Mouse (Mus musculus) heart, postnatal 14 days (tissue): ENCODE data around the gene Smchd1. TPM values are rescaled to one million over a fixed set of nuclear protein-coding genes. Genes with fewer than 3 reads are reported as not detected.
A peak's percentile ranks its signal among the peaks of the same experiment; 100 is the strongest.

ENCODE experiments used
- DNase-seq, 2 experiments: peaks; one replicate each; pipeline ENCODE4 v3.0.0; 2021 to 2022
- intact Hi-C: fragments of 180-260 bp; cut with DNase I; formaldehyde crosslinking; loops from one replicate; pipeline ENCODE4 v1.15.1; 2025
- total RNA-seq, 2 experiments: library from RNA; stranded (reverse); gene quantifications; 2 replicates each; pipeline ENCODE4 v1.2.3; 2021

Smchd1 gene
- total RNA-seq, 2 experiments from 2014 or later, result 22.0 to 29.0 TPM

DNA sequence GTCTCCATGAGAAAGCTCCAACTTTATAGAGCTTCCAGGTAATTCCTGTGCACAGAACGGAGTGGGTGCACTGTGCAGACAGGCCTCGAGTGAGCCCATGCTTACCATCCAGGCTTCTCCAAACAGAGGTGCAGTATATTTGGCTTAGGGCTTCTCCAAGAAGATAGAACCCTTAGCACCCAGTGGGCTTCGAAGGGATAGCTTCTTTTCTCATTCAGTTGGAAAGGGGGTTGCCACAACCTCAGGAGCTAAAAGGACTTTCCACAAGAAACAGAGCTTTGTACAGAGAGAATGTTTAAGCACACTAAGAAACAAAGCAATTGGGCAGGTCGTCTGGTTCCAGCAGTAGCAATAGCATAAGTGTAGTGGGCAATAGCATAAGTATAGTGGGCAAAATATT is 160.8 kb downstream of the Smchd1 start:
- no peak for DNase-seq
- intact Hi-C loops, result no loop called here

DNA sequence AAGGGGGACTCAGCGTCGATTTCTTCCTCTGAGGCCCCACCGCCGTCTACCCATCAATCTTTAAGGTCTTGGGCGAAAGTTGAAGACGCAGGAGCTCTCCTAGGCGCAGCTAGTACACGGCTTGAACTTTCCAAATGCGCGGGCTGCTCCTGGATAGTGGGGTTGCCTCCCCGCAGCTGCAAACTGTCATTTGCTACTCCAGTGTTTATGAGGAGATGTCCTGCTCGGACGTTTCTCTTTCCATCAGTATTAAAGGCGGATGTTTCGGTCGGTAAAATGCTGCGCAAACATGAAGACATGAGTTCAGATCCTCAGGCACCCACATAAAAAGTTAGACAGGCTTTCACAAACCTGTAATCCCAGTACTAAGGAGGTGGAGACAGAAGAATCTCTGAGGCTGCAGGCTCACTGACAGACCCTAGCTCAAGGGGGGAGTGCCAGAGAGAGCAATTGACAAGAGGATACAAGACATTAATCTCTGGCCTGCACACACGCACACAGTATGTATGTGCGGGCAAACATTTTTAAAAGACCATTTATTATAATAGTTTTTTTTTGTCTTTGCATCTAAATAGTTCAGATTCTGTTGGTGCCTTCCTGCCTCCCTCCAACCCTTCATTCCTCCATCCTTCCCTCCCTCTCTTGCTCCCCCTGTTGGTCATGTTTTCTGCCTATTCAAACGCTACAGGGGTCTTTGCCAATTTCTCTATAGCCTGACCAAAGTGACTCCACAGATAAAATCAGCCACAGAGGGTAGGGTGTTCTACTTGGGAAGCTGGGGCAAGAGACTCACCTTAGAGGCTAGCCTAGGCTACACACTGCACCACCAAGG is 163.6 kb downstream of the Smchd1 start, which contains the start of gene Emilin2:
Emilin2 (minus strand) TSS at position 639 of the 832 bp plus-strand sequence.
- DNase-seq, result peak; percentile 39 to 70
- intact Hi-C loops, result loop anchor here (1.0 kb wide), 1 partner anchor 58 kb away; no protein-coding TSS in a partner anchor

DNA sequence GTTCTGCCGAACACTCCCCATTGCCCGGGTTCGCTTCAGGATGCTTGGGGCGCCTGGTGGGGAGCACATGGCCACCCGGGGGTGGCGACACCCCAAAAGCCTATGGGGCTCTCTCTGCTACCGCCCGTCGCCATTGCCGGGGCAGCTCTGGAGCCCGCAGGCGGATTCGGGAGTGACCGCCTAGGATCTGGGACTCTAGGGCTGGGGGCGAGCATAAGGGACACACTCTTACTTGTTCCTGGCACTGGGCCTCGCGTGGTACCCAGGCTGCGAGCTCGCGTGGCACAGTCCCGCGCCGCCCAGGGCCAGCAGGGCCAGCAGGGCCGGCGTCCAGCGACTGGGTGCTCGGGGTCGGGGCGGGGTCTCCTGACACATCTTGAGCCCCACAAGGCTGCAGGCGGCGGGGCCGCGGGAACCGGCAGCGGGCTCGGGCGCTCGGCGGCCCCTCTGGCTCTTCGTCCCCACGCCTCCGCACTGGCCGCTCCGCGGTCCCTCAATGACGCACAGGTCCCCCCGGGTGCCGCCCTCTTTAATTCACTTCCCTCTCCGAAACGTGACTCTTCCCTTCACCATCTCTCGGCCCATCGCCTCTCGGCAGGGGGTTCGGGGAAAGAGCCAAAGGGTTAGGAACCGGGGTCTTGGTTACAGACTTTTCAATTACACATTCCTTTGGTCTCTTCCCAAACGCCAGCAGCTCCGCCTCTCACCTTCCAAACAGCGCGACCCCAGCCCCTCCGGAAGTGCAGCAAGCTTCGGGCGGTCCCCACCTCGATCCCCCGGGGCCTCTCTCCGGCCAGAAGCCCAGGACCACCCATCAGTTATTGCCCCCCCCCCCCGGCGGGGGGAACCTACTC is 164.4 kb downstream of the Smchd1 start:
- intact Hi-C loops, result loop anchor here (1.0 kb wide), 1 partner anchor 57 kb away; no protein-coding TSS in a partner anchor
- DNase-seq, result peak; percentile 64

DNA sequence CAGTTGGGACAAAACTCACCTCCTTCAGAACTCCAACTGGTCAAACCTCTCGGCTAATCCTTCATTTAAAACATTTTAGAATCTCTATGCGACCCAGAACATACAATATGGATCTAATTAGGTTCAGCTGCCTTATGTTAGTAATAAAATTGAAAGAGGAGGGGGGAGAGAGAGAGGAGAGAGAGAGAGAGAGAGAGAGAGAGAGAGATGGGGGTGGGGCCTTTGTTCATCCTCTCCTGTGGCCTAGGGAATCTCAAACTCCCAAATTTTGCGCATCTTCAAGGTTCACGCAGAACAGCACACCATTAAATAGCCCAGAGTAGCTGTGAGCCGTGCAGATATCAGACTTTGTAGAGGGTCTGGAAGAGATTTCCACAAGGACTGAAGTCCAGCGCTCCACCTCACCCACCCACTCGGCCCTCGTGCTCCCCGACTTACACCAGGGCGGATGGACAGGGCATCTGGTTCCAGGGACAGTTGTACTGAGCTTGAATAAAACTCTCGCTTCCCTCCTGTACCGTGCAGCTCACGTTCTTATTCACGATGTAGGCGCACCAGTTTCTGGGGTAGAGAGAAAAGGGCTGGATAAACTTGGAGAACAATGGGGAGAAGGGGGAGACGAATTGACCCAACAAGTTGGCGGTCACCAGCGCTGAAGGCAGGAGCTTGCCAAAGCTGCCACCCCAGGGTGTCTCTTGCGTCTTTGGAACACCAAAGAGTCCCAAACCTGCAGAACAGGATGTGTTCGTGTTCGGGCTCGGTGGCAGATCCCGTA is 165.2 kb downstream of the Smchd1 start:
- intact Hi-C loops, result no loop called here
- DNase-seq, result peak in 1 of 2 experiments; percentile 42

DNA sequence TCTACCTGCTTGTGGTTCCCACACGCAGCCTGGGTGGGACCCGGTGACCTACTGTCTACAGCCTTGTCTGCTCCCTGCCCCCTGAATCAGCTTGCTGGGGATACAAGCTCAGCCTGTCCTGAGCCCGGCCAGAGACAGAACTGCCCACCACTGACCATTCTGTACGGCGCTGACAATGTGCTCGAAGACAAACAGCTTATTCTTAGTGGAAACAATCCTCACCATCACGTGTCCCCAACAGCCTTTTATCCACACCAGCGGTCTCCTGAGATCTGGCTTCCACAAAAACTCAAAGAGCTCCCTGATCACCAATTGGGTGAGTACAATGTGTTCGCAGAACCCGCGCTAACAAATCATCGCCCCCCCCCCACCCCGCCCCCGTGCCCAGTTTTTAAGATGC is 166.0 kb downstream of the Smchd1 start:
- intact Hi-C loops, result no loop called here
- DNase-seq, result no peak

DNA sequence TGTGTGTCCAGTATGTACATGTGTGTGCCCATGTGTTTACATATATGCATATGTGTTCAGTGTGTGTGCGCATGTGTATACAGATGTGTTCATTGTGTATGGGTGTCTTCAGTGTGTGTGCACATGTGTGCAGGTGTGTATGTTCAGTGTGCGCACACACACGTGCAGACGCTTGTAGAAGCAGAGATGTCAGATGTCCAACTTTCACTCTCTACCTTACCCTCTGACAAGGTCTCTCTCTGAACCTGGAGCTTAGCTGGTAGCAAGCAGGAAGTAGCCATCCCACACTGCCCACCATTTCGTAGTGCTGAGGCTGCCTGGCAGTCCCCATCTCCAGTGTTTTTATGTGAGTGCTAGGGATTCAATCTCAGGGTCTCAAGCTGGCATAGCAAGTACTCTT is 166.8 kb downstream of the Smchd1 start:
- no peak for DNase-seq
- intact Hi-C loops, result no loop called here

DNA sequence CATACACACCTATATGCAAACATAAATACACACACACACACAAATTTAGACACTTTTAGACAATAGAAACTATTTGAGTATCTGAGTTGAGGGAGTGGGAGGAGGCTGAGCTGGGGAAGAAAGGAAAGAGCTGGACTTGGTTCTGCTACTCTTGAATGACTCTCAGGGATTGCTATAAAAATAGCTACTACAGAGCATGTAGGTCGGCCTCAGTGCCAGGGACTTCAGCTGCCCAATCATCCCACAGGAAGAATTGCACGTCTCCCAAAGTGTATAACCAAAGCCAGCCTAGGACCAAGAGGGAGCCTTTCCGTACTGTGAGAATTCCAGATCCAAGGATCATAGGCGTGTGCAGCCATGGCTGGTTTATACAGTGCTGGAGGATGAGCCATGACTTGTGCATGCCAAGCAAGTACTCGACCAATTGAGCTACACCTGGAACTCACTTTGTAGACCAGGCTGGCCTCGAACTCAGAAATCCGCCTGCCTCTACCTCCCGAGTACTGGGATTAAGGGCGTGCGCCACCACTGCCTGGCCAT is 167.8 kb downstream of the Smchd1 start:
- intact Hi-C loops, result no loop called here
- no peak for DNase-seq

DNA sequence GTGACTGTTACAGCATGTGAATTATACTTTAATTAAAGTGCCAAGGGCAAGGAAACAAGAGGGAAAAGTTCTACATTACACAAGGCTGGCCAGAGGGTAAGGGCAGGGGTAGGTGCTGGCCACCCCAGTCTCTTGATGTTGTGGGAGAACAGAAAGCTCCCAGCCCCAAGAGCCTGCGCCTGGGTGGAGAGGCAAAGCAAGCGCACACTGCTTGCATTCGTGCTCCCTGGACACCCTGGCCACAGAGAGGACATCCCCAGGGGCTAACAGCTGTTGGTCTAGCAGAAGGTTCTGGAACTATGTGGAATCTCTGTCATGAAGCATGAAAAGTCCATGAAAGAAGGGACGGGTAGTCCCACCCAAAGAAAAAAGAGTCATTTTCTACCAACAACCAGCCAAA is 168.4 kb downstream of the Smchd1 start:
- intact Hi-C loops, result no loop called here
- no peak for DNase-seq

DNA sequence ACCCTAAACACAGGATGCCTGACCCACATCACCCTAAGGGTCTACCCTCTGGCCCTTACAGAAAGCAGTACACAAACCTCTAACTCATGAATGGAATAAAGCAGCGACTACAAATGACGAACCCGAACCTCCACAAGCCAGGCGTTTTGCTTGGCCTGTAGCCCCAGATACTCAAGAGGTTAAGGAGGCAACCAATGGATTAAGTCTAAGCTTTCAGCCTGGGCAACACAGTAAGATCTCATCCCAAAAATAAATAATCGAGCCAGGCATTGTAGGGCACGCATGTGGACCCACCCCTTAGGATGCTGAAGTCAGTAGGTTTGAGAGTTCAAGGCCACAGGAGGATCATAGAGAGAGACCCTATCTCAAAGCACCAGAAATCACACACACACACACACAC is 169.1 kb downstream of the Smchd1 start:
- intact Hi-C loops, result no loop called here
- no peak for DNase-seq

DNA sequence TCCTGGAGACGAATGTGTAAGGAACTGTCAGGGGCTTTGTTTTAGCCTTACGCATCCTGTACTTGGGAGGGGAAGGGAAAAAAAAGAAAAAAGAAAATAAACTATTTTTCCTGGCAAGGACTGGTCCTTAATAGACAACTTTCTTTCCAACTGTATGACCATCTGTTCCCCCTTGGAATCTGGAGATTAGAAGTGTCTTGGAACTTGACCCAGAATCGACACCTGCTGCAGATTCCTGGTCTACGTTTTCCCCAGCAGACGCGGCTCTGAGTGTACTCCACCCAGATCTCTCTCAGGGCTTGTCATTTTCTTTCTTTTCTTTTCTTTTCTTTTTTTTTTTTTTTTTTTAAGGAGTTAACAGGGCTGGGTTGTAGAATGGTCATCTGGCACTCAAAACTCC is 171.7 kb downstream of the Smchd1 start:
- DNase-seq, result no peak
- intact Hi-C loops, result no loop called here

DNA sequence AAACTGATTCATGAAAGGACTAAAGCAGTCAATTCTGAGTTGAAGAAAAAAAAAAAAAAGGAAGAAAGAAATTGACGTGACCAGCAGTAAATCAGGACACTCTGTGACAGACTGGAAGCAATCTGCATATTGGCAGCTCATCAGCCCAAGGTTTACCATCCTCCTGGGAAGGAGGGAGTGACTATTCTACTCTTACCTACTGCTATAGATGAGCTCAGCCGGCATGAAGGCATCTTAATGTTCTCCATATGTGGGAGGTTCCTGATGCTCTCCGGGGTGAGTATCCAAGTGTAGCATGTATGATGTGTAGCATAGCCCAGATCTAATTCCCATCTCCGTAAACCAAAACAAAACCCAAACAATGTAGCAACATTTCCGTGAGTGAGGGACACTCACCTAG is 173.7 kb downstream of the Smchd1 start:
- no peak for DNase-seq
- intact Hi-C loops, result no loop called here

DNA sequence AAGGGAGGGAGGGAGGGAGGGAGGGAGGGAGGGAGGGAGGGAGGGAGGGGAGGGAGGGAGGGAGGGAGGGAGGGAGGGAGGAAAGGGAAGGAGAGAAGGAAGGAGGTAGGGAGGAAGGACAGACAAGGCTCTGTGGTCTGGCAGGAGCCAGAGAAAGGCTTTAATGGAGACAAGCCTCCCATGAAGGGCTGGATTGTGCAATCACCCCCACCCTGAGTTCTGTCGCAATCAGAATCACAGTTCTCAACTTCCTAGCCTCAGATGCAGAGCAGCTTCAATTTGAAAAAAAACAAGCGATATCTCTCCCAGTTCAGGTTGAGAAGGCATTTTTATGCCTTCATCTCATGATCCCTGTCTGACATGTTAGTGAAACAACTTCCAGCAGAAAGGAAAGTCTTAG is 174.8 kb downstream of the Smchd1 start:
- peak; percentile 37 to 52 for DNase-seq
- intact Hi-C loops, result no loop called here

DNA sequence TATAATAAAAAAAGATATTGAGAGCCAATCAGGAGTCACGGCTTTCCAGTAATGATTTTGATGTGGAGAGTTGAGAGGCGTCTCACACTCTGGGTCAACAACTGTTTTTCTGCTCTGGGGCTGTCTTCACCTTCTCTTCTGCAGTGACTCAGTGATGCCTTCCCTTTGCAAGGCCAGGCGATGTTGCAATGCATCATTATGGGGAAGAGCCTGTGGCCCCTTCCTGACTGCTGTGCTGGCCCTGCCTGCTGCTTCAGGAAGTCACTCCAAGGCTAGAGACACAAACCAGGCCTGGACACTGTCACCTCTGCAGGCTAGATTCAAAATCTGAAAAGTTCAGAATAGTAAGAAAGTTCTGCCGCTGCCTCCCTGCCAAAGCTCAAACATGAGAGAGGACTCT is 175.3 kb downstream of the Smchd1 start:
- DNase-seq, result peak in 1 of 2 experiments; percentile 41
- intact Hi-C loops, result no loop called here

DNA sequence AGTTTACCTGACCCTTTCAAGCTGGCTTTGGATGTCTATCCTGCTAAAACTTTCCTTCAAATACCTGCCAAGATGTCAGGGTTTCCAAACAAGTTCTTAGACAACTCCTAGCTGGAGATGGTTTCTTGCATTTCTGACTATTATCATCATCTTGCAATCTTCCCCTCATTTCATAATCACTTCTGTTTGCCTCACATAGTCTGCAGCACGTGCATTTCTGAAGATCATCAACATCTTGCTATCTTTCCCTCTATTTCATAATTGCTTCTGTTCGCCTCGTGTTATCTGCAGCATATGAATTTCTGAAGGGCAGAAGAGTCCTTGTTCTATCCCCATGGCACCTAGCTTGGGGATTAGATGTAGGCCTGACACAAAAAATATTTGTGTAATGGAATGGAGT is 180.6 kb downstream of the Smchd1 start:
- intact Hi-C loops, result no loop called here
- no peak for DNase-seq

Other genes with a start within 250 kb of the Smchd1 start
- 100 to 1,000 TPM; 107 to 118 TPM for gene Emilin2, start 163.4 kb downstream of the Smchd1 start, total RNA-seq
- 1 to 10 TPM in 1 of 2 experiments, under 1 TPM in 1; 0.88 to 1.6 TPM for gene Gm4707, start 15.4 kb downstream of the Smchd1 start, total RNA-seq
- 1 to 10 TPM; 2.4 to 4.1 TPM for gene Ndc80, start 51.5 kb upstream of the Smchd1 start, total RNA-seq
- gene Spdya, start 76.7 kb upstream of the Smchd1 start, total RNA-seq, result not detected
- gene Wdr43, start 140.6 kb upstream of the Smchd1 start, total RNA-seq, result 10 to 100 TPM; 20.5 to 20.8 TPM
- 1 to 10 TPM; 2.0 to 2.3 TPM for gene Togaram2, start 197.9 kb upstream of the Smchd1 start, total RNA-seq